Mouse (Mus musculus) limb, embryonic 11.5 days (tissue): ENCODE measurements around the gene Ccdc62. TPM values are rescaled to one million over a fixed set of nuclear protein-coding genes. Genes with fewer than 3 reads are reported as not detected.

Source experiments
- ATAC-seq: fragments of 200-750 bp; cut with Nextera tagmentation; 2 replicates; pipeline ENCODE4 v1.8.0; 2017; ENCODE audit warnings: low read depth; ENCODE audit not compliant: insufficient number of reproducible peaks, low FRiP score, low TSS enrichment
- DNase-seq: peaks from one replicate; pipeline ENCODE4 v3.0.0-alpha.2; 2015; ENCODE audit warnings: low spot score
- H3K27ac ChIP-seq: fragments of 300-500 bp; sonication (generic); replicated peaks from 2 replicates; pipeline ENCODE4 v1.5.1; 2014; ENCODE audit warnings: low read depth, mild to moderate bottlenecking, low read length
- H3K27me3 ChIP-seq: fragments of 300-500 bp; sonication (generic); 2 replicates; pipeline ENCODE4 v1.6.1; 2014; ENCODE audit warnings: mild to moderate bottlenecking, low read length, mixed read lengths; ENCODE audit not compliant: control insufficient read depth, insufficient read depth
- H3K36me3 ChIP-seq: fragments of 300-500 bp; sonication (generic); 2 replicates; pipeline ENCODE4 v1.6.1; 2014; ENCODE audit warnings: mild to moderate bottlenecking, low read length, moderate library complexity, mixed read lengths; ENCODE audit not compliant: control insufficient read depth, insufficient read depth
- H3K4me1 ChIP-seq: fragments of 300-500 bp; sonication (generic); 2 replicates; pipeline ENCODE4 v1.6.1; 2014; ENCODE audit warnings: low read length, mixed read lengths; ENCODE audit not compliant: control insufficient read depth, insufficient read depth
- H3K4me2 ChIP-seq: fragments of 300-500 bp; sonication (generic); 2 replicates; pipeline ENCODE4 v1.6.1; 2014; ENCODE audit warnings: low read depth, mild to moderate bottlenecking, moderate library complexity; ENCODE audit not compliant: severe bottlenecking
- H3K4me3 ChIP-seq: fragments of 300-500 bp; sonication (generic); 2 replicates; pipeline ENCODE4 v1.5.1; 2014; ENCODE audit warnings: low read depth, low read length
- H3K9ac ChIP-seq: fragments of 300-500 bp; sonication (generic); 2 replicates; pipeline ENCODE4 v1.6.1; 2014; ENCODE audit warnings: mild to moderate bottlenecking, low read length
- H3K9me3 ChIP-seq: fragments of 300-500 bp; sonication (generic); 2 replicates; pipeline ENCODE4 v1.6.1; 2016; ENCODE audit warnings: low read length; ENCODE audit not compliant: control insufficient read depth
- WGBS: fragments of 180-500 bp; shearing (Covaris S2); extraction: QIAGEN DNeasy Blood & Tissue Kit; methylation state at CpG from one replicate; pipeline ENCODE4 v1.1.7; 2014; 5-methylcytosine and 5-hydroxymethylcytosine counted together
- polyA plus RNA-seq: library from polyadenylated mRNA; unstranded; fragments of >200 nt; fragmentation: Nextera tagmentation; extraction: Ambion mirVana; gene quantifications from 2 replicates; pipeline ENCODE4 v1.2.1, GENCODE M21; 2014

Ccdc62 gene
- polyA plus RNA-seq, 1 experiment from 2014 or later = 7.3 TPM

DNA sequence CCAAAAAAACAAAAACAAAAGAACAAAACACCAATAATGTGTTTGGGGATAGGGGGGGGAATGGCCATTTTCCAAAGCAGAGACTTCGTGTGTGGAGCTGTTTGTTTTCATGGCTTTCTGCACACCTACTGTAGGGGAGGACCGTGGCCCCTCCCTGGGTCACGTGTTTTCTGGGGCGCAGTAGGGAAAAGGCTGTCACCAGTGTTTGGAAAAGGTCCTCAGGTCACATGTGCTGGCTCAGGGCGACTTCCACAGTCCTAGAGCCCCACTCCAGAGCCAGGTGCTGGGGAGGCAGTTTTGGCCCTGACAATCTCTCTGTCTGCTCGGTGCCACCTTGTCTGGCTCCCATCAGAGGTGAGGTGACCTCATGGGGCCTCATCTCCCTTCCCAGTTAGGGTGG is 64.9 kb downstream of the Ccdc62 start:
- Histone ChIP-seq H3K27me3 (no peaks in the 10 kb centered on the region), H3K27ac (no peak overlapping the region), H3K4me2 (no peak overlapping the region), H3K9me3 (no peaks in the 10 kb centered on the region), H3K36me3 (no peaks in the 10 kb centered on the region), H3K4me1 (no peaks in the 10 kb centered on the region), H3K9ac (no peak overlapping the region), H3K4me3 (no peak overlapping the region)
- DNase-seq = no peak
- no peak for ATAC-seq
- 77% methylated on average over 6 of the region's 6 CpGs for WGBS

- ATAC-seq (no peak), DNase-seq (no peak)
- Histone ChIP-seq H3K27me3 (no peaks in the 10 kb centered on the region), H3K9ac (no peak overlapping the region; the same call in 1 of the 2 replicates), H3K36me3 (no peaks in the 10 kb centered on the region), H3K4me3 (no peak overlapping the region), H3K4me2 (no peak overlapping the region), H3K4me1 (no peaks in the 10 kb centered on the region), H3K27ac (no peak overlapping the region), H3K9me3 (no peaks in the 10 kb centered on the region)
- WGBS = 86% methylated on average over 10 of the region's 10 CpGs
Observed at GRCm38 (mm10) chr5:123996194-123996593, 65.7 kb downstream of the Ccdc62 start.

DNA sequence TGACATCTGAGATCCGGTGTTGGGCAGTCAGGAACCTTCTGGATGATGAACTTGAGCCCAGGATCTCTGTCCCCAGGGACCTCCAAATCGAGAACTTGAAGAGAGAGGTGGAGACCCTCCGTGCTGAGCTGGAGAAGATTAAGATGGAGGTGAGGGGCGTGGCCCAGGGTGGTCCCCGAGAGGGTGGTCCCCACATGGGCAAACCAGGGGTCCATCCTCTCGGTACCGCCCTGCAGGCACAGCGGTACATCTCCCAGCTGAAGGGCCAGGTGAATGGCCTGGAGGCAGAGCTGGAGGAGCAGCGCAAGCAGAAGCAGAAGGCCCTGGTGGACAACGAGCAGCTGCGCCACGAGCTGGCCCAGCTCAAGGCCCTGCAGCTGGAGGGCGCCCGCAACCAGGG is 66.2 kb downstream of the Ccdc62 start:
- no peak for DNase-seq
- H3K4me3 ChIP-seq = no peak overlapping the region
- H3K9ac ChIP-seq = no peak overlapping the region
- no peak overlapping the region for H3K27ac ChIP-seq
- no peak for ATAC-seq
- no peaks in the 10 kb centered on the region for H3K36me3 ChIP-seq
- no peaks in the 10 kb centered on the region for H3K9me3 ChIP-seq
- H3K4me2 ChIP-seq = no peak overlapping the region
- no peaks in the 10 kb centered on the region for H3K27me3 ChIP-seq
- H3K4me1 ChIP-seq = no peaks in the 10 kb centered on the region
- WGBS = 89% methylated on average over 14 of the region's 14 CpGs

GRCm38 (mm10) chr5:123997211-123997751 is 66.8 kb downstream of the Ccdc62 start:
- ATAC-seq = no peak
- WGBS = 89% methylated on average over 24 of the region's 24 CpGs

DNA sequence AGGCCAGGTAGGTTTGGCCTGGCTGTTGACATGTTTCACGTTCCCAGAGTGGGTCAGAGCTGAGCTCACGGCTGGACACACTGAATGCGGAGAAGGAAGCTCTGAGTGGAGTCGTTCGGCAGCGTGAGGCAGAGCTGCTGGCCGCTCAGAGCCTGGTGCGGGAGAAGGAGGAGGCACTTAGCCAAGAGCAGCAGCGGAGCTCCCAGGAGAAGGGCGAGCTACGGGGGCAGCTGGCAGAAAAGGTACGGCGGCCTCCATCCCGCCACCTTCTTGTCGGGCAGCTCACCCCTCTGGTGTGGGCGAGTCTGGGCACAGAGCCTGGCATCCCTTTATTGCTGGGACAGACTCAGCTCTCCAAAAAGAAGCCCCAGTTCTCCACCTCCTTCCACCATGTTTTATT is 67.3 kb downstream of the Ccdc62 start:
- DNase-seq (no peak), ATAC-seq (no peak)
- no peaks in the 10 kb centered on the region for H3K4me1 ChIP-seq
- no peak overlapping the region for H3K27ac ChIP-seq
- H3K4me3 ChIP-seq = no peak overlapping the region
- H3K4me2 ChIP-seq = 0 out of 2 replicates have a peak overlapping the region, but pooled peaks have one; percentile 2
- no peaks in the 10 kb centered on the region for H3K36me3 ChIP-seq
- no peaks in the 10 kb centered on the region for H3K27me3 ChIP-seq
- H3K9me3 ChIP-seq = no peaks in the 10 kb centered on the region
- H3K9ac ChIP-seq = peak overlapping the region; percentile 22; the same call in 1 of the 2 replicates
- WGBS = 87% methylated on average over 16 of the region's 16 CpGs

More at GRCm38 (mm10) chr5:123997211-123997751, 66.8 kb downstream of the Ccdc62 start:
- DNase-seq = no peak
- Histone ChIP-seq H3K4me2 (0 out of 2 replicates have a peak overlapping the region, but pooled peaks have one; percentile 2), H3K36me3 (no peaks in the 10 kb centered on the region), H3K4me1 (no peaks in the 10 kb centered on the region), H3K4me3 (no peak overlapping the region), H3K27me3 (no peaks in the 10 kb centered on the region), H3K9ac (no peak overlapping the region), H3K9me3 (no peaks in the 10 kb centered on the region), H3K27ac (no peak overlapping the region)

GRCm38 (mm10) chr5:123998370-123998769 is 67.9 kb downstream of the Ccdc62 start:
- no peak overlapping the region for H3K27ac ChIP-seq

GRCm38 (mm10) chr5:124000824-124001223 is 70.3 kb downstream of the Ccdc62 start:
- H3K4me1 ChIP-seq = no peaks in the 10 kb centered on the region
- H3K9ac ChIP-seq = no peak overlapping the region; the same call in 1 of the 2 replicates
- no peaks in the 10 kb centered on the region for H3K27me3 ChIP-seq
- H3K9me3 ChIP-seq = no peaks in the 10 kb centered on the region
- no peak overlapping the region for H3K27ac ChIP-seq
- H3K4me2 ChIP-seq = no peak overlapping the region
- DNase-seq (peak; percentile 94), ATAC-seq (peak; percentile 24; the same call in 1 of the 2 replicates)
- 17% methylated on average over 7 of the region's 7 CpGs for WGBS
- H3K36me3 ChIP-seq = peaks cover 8% of the 10 kb centered on the region; the same call in 1 of the 2 replicates
- H3K4me3 ChIP-seq = no peak overlapping the region

More at GRCm38 (mm10) chr5:123998370-123998769, 67.9 kb downstream of the Ccdc62 start:
- no peak for DNase-seq
- Histone ChIP-seq H3K9ac (no peak overlapping the region), H3K36me3 (no peaks in the 10 kb centered on the region), H3K4me2 (no peak overlapping the region), H3K9me3 (no peaks in the 10 kb centered on the region), H3K4me1 (no peaks in the 10 kb centered on the region), H3K4me3 (no peak overlapping the region), H3K27me3 (no peaks in the 10 kb centered on the region)
- 85% methylated on average over 10 of the region's 10 CpGs for WGBS
- no peak for ATAC-seq

DNA sequence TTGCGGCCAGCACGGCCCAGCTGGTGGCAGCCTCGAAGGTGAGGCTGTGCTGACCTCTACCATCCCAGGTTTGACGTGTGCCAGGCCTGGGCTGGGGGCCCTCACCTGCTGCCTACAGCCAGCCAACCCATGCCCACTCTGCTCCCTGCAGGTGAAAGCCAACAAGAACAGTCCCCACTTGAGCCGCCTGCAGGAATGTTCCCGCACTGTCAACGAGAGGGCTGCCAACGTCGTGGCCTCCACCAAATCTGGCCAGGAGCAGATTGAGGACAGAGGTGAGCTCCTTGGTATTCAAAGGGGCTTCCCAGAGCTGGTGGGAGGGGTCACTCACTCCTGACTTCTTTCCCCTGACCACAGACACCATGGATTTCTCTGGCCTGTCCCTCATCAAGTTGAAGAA is 70.8 kb downstream of the Ccdc62 start:
- H3K4me2 ChIP-seq = no peak overlapping the region
- H3K27me3 ChIP-seq = no peaks in the 10 kb centered on the region
- ATAC-seq (no peak), DNase-seq (no peak)
- no peaks in the 10 kb centered on the region for H3K9me3 ChIP-seq
- peaks cover 10% of the 10 kb centered on the region; the same call in 1 of the 2 replicates for H3K36me3 ChIP-seq
- WGBS = 73% methylated on average over 9 of the region's 9 CpGs
- H3K9ac ChIP-seq = no peak overlapping the region; the same call in 1 of the 2 replicates
- H3K4me1 ChIP-seq = no peaks in the 10 kb centered on the region
- no peak overlapping the region for H3K27ac ChIP-seq
- no peak overlapping the region for H3K4me3 ChIP-seq

DNA sequence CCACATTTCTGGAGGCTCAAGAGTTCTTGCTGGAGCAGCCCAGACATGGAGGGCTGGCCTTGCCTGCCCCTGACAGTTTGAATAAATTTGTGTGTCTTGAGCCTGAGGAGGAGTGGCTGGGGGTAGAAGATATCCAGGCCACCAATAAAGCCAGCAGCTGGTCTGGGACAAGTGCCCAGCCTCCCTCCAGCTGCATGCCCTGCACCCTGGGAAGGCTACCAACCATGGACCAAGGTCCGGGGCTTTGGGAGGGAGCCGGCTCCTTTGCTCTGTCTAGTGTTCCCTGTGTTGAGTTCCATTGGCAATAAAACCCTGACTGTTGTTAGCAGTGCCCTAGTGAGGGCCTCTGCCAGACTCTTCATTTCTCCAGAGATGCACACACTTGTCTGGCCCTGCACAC is 72.4 kb downstream of the Ccdc62 start:
- no peak overlapping the region for H3K4me2 ChIP-seq
- no peaks in the 10 kb centered on the region for H3K9me3 ChIP-seq
- no peak overlapping the region for H3K27ac ChIP-seq
- H3K4me3 ChIP-seq = no peak overlapping the region
- H3K36me3 ChIP-seq = peaks cover 14% of the 10 kb centered on the region; the same call in 1 of the 2 replicates
- ATAC-seq = no peak
- H3K9ac ChIP-seq = no peak overlapping the region
- no peak for DNase-seq
- WGBS = 67% methylated on average over 2 of the region's 2 CpGs
- H3K27me3 ChIP-seq = no peaks in the 10 kb centered on the region
- H3K4me1 ChIP-seq = no peaks in the 10 kb centered on the region
